Mouse (Mus musculus): ENCODE results near the gene Otulin.

DNA sequence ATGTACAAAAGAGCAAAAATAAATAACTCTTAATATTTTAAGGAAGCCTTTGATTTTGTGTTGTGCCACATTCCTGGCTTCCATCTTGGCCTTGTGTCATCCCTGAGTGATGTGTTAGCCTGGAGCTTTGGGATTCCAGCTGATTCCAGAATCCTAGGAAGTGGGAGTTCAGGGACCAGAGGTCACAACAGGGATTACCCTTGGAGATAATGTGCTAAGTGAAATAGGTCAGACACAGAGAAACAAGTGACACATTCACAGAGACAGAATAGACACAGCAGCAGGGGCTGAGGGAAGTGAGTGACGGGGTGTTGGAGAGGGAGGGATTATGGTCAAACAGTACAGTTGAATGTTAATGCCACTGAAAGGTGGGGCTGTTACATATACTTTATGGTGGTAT, 137.8 kb downstream of the Otulin start:
- no peak for TF ChIP-seq CTCF (IDR thresholded peaks at IDR 0.05; ENCODE audit: low read depth)
- no peak for TF ChIP-seq EP300 (IDR thresholded peaks at IDR 0.05; ENCODE audit: low read depth)

Measured in liver, embryonic 14.5 days (tissue).